Mouse (Mus musculus) lung, adult 2 months (tissue): ENCODE measurements at regions not wholly inside any gene's neighbourhood (a gene's known extent, or its start where the extent isn't known, plus 50 kb on each side); places are given as distances from the start of the nearest gene placed in this dataset.

ENCODE experiments used
- DNase-seq: peaks from one replicate; pipeline ENCODE4 v3.0.0; 2022
- H3K4me1 ChIP-seq: fragments of 200-500 bp; 2 replicates; pipeline ENCODE4 v1.6.1; 2011; ENCODE audit warnings: low read length; ENCODE audit not compliant: control insufficient read depth, insufficient read depth
- H3K4me3 ChIP-seq: fragments of 200-500 bp; replicated peaks from 2 replicates; pipeline ENCODE3; 2011; ENCODE audit warnings: low read depth, mild to moderate bottlenecking, control low read depth, low read length; ENCODE audit errors: extremely low read depth
- CTCF ChIP-seq: fragments of 200-500 bp; IDR thresholded peaks from 2 replicates; pipeline ENCODE4 v1.5.1; 2011; ENCODE audit warnings: mild to moderate bottlenecking, low read length, control low read depth; ENCODE audit not compliant: insufficient read depth
- POLR2A ChIP-seq: fragments of 200-500 bp; IDR thresholded peaks from 2 replicates; pipeline ENCODE4 v1.6.1; 2011; ENCODE audit warnings: low read depth, mild to moderate bottlenecking, control low read depth, low read length, borderline replicate concordance; ENCODE audit errors: extremely low read depth
- WGBS: fragments of 180-500 bp; shearing (Covaris S2); methylation state at CpG from one replicate; pipeline ENCODE4 v1.1.7; 2018; 5-methylcytosine and 5-hydroxymethylcytosine counted together

DNA sequence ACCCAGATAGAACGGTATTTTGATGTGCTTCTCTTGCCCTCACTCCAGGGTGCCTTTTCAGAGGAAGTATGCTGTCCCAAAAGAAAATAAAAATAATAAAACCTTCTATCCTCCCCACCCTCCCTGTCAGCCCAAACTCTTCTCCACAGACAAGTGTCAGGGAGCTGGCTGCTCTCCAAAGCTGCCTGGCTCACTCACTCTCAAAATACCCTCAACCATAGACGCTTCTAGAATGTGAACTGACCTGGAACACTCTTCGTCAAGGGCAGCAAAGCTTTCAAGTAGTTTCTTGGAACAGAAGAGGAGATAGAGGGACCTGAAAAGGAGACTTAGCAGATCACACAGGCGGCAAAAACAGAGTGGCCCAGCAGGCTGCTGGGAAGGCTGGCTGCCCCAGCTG, 291.4 kb upstream of the Zmiz1 start:
- H3K4me3 ChIP-seq, result no peak overlapping the region
- TF ChIP-seq CTCF (no peak), POLR2A (no peak)
- no peak for DNase-seq
- 35% methylated on average over 4 of the region's 4 CpGs for WGBS
- H3K4me1 ChIP-seq, result no peaks in the 10 kb centered on the region

- 64% methylated on average over 5 of the region's 5 CpGs for WGBS
- DNase-seq, result no peak
- Histone ChIP-seq H3K4me1 (no peaks in the 10 kb centered on the region), H3K4me3 (no peak overlapping the region)
- TF ChIP-seq POLR2A (no peak), CTCF (no peak)
These were observed 290.7 kb upstream of the Zmiz1 start for GRCm38 (mm10) chr14:25168310-25168709.

- Histone ChIP-seq H3K4me1 (no peaks in the 10 kb centered on the region), H3K4me3 (no peak overlapping the region)
- DNase-seq, result no peak
- TF ChIP-seq POLR2A, result no peak
- no peak for TF ChIP-seq CTCF
- 28% methylated on average over 6 of the region's 6 CpGs for WGBS
These were observed 285.7 kb upstream of the Zmiz1 start for GRCm38 (mm10) chr14:25173281-25173680.

DNA sequence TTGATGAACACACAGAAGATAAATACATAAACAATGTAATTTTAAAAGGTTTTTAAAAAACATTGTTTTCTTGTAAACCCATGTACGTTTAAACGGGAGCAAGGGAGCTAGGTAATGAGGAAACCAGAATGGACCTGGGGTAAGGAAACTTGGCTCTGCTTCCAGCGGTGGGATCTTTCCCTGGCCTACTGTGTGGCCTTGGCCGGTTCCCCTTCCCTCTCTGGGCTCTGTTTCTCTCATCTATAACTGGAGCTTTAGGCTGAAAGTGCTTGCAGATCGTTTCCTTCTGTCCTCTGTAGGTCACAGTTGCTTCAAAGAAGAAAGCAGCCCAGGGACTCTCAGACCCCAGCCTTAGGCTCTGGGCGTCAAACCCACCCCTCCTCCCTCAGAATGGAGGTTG, 285.1 kb upstream of the Zmiz1 start:
- Histone ChIP-seq H3K4me3 (no peak overlapping the region), H3K4me1 (no peaks in the 10 kb centered on the region)
- DNase-seq, result no peak
- 77% methylated on average over 6 of the region's 6 CpGs for WGBS
- TF ChIP-seq CTCF (no peak), POLR2A (no peak)

- Histone ChIP-seq H3K4me3 (no peak overlapping the region), H3K4me1 (no peaks in the 10 kb centered on the region)
- TF ChIP-seq POLR2A (no peak), CTCF (no peak)
- WGBS, result 75% methylated on average over 2 of the region's 2 CpGs
- DNase-seq, result no peak
These were observed 284.6 kb upstream of the Zmiz1 start for GRCm38 (mm10) chr14:25174402-25174801.

GRCm38 (mm10) chr14:25176206-25176605, 282.8 kb upstream of the Zmiz1 start:
- WGBS, result 57% methylated on average over 6 of the region's 6 CpGs

DNA sequence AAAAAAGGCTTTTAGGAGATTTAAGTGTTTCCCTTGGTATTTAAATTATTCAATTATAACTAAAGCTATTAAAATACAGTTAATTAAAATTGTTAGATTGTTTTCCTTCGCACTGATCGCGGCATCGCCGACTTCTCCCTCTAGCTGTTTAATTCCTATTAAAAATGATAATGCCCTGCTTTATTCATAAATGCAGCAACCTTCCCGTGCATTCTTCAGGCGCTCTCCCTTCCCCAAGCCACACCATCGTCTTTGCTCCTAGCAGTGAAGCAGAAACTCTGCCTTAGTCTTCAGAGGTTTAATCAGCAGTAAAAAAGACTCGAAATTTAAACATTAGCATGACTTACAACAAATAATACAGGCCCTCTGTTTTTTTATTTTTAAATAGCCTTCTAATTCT, 278.9 kb upstream of the Zmiz1 start:
- no peak for TF ChIP-seq POLR2A
- no peak for TF ChIP-seq CTCF

More at GRCm38 (mm10) chr14:25176206-25176605, 282.8 kb upstream of the Zmiz1 start:
- Histone ChIP-seq H3K4me3 (no peak overlapping the region), H3K4me1 (no peaks in the 10 kb centered on the region)
- no peak for TF ChIP-seq POLR2A
- no peak for TF ChIP-seq CTCF
- DNase-seq, result no peak

GRCm38 (mm10) chr14:25181406-25181805, 277.6 kb upstream of the Zmiz1 start:
- H3K4me3 ChIP-seq, result no peak overlapping the region
- 38% methylated on average over 2 of the region's 2 CpGs for WGBS
- peaks cover 2% of the 10 kb centered on the region; the same call in 1 of the 2 replicates for H3K4me1 ChIP-seq
- DNase-seq, result no peak
- TF ChIP-seq CTCF, result no peak
- TF ChIP-seq POLR2A, result no peak

More for the DNA sequence above, 278.9 kb upstream of the Zmiz1 start:
- Histone ChIP-seq H3K4me3 (no peak overlapping the region), H3K4me1 (no peaks in the 10 kb centered on the region)
- no peak for DNase-seq
- 78% methylated on average over 9 of the region's 9 CpGs for WGBS

DNA sequence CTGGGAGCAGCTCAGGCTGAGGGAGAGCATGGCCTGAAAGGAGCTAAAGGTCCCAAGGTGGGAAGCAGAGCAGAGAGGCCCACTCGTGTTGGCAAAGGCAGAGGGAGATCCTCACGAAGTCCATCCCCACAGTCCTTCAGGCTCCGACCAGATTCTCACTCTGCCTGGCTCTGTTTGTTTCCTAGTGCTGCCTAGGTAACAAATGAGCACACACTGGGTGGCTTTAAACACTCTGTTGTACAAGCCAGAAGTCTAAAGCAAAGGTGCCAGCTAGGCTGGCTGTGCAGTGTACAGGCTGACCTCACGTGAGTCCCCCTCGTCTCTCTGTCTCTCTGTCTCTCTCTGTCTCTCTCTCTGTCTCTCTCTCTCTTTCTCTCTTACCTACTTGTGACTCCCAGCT, 274.9 kb upstream of the Zmiz1 start:
- WGBS, result 40% methylated on average over 5 of the region's 5 CpGs
- no peak for DNase-seq
- no peak for TF ChIP-seq CTCF
- TF ChIP-seq POLR2A, result no peak
- H3K4me3 ChIP-seq, result no peak overlapping the region
- H3K4me1 ChIP-seq, result peaks cover 2% of the 10 kb centered on the region; the same call in 1 of the 2 replicates

- 77% methylated on average over 1 of the region's 1 CpGs for WGBS
- DNase-seq, result no peak
- TF ChIP-seq CTCF, result no peak
- TF ChIP-seq POLR2A, result no peak
- Histone ChIP-seq H3K4me1 (peaks cover 2% of the 10 kb centered on the region; the same call in 1 of the 2 replicates), H3K4me3 (no peak overlapping the region)
These were observed 274.1 kb upstream of the Zmiz1 start for GRCm38 (mm10) chr14:25184875-25185274.
